Mouse (Mus musculus): ENCODE results near the gene Fam213a. TPM values are rescaled to one million over a fixed set of nuclear protein-coding genes. Genes with fewer than 3 reads are reported as not detected.

The Fam213a gene
- polyA plus RNA-seq, 1 experiment from 2014 or later, result 65.8 TPM

DNA sequence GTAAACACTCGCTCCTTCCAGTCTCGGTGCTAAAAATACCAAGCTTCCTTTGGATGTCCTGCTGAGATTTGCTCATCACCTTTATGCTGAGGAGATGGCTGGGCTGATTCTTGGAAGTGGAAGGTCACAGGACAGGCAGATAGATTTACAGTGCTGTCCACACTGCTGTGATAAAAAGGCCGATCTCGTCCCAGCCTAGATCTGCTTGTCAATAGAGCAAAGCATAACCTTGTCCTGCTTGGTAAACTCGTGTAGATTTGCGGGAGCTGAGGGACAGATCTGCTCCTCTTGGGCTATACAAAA lies 46.0 kb downstream of the Fam213a start:
- DNase-seq (ENCODE audit: low spot score) (no peak), ATAC-seq (ENCODE audit: low FRiP score) (peak; percentile 6)
- Histone ChIP-seq H3K4me3 (ENCODE audit: low read depth, low read length) (peak overlapping the region; percentile 89), H3K36me3 (ENCODE audit: control insufficient read depth, insufficient read depth, low read length) (no peaks in the 10 kb centered on the region), H3K4me2 (replicated peaks; ENCODE audit: low read depth, low read length) (peak overlapping the region; percentile 41), H3K27me3 (ENCODE audit: control insufficient read depth, insufficient read depth, low read length) (no peaks in the 10 kb centered on the region), H3K4me1 (replicated peaks; ENCODE audit: control insufficient read depth, insufficient read depth, low read length) (peaks cover 7% of the 10 kb centered on the region), H3K9ac (ENCODE audit: low read depth, low read length) (peak overlapping the region; percentile 21), H3K27ac (ENCODE audit: low read depth, low read length) (peak overlapping the region; percentile 5), H3K9me3 (ENCODE audit: control insufficient read depth, low read length) (no peaks in the 10 kb centered on the region)
- WGBS, result 3% methylated on average over 6 of the region's 6 CpGs

DNA sequence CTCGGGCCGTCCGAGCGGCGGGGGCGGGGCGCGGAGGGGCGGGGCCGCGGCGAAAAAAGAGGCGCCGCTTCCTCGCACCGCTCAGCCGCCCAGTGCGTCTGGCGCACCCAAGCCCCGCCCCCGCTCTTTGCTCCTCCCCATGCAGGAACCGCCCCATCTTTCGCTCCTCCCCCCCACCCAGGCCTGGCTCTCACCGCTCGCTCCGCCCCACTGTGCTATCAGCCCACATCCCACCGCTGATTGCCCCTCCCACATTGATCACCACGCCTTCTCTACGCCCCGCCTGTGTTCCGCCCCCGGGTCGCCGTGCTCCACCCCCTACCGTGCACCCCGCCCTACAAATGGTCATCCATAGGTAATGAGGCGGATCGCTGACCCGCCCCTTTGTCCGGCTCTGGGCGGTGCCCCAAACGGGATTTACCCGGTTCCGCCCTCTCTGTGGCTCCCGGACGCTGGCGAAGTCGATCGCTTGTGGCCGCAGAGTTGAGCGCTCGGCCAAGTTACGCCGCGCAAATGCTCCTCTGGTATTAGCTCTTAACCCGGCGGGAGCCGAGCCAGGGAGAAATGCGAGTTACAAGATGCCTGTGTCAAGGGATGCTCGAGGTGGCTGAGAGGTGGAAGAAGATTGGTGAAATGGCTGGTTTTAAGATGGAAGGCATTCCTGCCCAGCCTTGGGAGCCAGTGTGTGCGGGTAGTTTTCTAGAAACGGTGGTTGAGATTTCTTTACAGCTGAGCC lies 46.6 kb downstream of the Fam213a start:
- H3K27ac ChIP-seq (ENCODE audit: low read depth, low read length), result peak overlapping the region; percentile 89
- H3K4me3 ChIP-seq (ENCODE audit: low read depth, low read length), result peak overlapping the region; percentile 89
- peak overlapping the region; percentile 91 for H3K9ac ChIP-seq (ENCODE audit: low read depth, low read length)
- no peaks in the 10 kb centered on the region for H3K36me3 ChIP-seq (ENCODE audit: control insufficient read depth, insufficient read depth, low read length)
- WGBS, result under 1% methylated on average over 37 of the region's 62 CpGs
- ATAC-seq (ENCODE audit: low FRiP score) (peak; percentile 93), DNase-seq (ENCODE audit: low spot score) (peak; percentile 98)
- H3K9me3 ChIP-seq (ENCODE audit: control insufficient read depth, low read length), result no peaks in the 10 kb centered on the region
- H3K4me1 ChIP-seq (replicated peaks; ENCODE audit: control insufficient read depth, insufficient read depth, low read length), result peaks cover 7% of the 10 kb centered on the region
- H3K4me2 ChIP-seq (replicated peaks; ENCODE audit: low read depth, low read length), result peak overlapping the region; percentile 55
- H3K27me3 ChIP-seq (ENCODE audit: control insufficient read depth, insufficient read depth, low read length), result no peaks in the 10 kb centered on the region

DNA sequence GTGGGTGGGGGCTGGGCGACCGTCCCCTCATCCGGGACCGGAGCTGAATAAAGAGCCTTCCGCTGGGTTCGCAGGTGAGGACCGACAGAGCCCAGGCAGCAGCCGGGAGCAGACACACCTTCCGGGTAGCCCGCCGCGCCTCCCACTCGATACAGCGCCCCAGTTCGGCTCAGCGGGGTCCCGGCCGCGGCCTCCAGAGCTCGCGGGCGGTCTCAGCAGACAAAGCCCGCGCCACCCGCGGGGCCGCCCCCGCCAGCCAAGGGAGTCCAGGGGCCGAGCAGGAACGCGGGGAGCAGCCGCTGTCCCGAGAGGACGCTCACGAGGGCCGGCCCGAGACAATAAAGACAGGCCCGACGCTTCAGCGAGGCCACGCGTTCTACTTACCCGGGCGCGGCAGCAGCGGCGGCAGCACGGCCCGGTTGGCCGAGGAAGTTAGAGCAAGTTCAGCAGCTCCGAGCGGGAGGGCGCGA lies 47.2 kb downstream of the Fam213a start, which contains the start of gene Tspan14:
TSS of gene Tspan14 (minus strand) at position 416 of the 470 bp plus-strand sequence.
- DNase-seq (ENCODE audit: low spot score), result no peak
- Histone ChIP-seq H3K9me3 (ENCODE audit: control insufficient read depth, low read length) (no peaks in the 10 kb centered on the region), H3K27ac (ENCODE audit: low read depth, low read length) (peak within 1 kb of the TSS; percentile 89), H3K36me3 (ENCODE audit: control insufficient read depth, insufficient read depth, low read length) (no peaks in the 10 kb centered on the region), H3K27me3 (ENCODE audit: control insufficient read depth, insufficient read depth, low read length) (no peaks in the 10 kb centered on the region), H3K4me2 (replicated peaks; ENCODE audit: low read depth, low read length) (peak within 1 kb of the TSS; percentile 55), H3K4me3 (ENCODE audit: low read depth, low read length) (peak within 1 kb of the TSS; percentile 89), H3K9ac (ENCODE audit: low read depth, low read length) (peak within 1 kb of the TSS; percentile 91), H3K4me1 (replicated peaks; ENCODE audit: control insufficient read depth, insufficient read depth, low read length) (peaks cover 7% of the 10 kb centered on the region)
- WGBS, result under 1% methylated on average over 45 of the region's 54 CpGs
- no peak for ATAC-seq (ENCODE audit: low FRiP score)

DNA sequence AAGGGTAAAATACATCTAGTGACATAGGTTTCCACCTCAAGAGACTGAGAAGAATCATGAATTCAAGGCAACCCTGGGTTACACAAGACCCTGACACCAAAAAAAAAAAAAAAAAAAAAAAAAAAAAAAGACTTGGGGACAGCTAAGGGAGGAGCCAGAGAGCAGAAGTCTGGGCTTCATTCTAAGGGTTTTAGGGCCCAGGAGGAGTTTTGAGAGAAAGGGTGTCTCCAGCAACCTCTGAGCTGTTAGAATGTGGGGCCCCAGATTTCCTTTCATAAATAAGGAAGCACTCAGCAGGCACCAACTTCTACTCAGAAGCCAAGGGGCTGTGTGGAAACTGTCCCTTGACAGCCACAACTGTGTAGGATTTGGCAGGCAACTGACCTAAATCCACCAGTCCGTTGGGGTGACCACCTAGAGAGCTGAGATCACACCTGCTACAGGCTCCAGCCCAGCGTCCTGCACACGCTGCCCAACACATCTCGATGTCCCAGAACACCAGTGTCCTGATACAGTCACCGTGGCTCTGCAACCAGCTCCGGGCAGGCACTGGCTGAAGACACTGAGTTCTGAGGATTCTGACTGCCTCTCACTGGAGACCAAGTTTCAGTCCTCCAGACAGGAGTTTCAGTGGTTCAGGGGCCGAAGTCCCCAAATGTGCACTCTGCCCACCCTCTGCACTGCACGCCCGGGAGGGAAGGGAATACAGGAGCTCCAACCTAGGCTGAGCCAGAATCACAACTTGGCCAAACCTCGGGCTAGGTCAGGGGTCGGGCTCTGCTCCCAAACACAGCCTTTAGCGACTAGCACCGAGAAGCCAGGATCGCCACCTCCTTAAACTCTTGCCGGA lies 47.9 kb downstream of the Fam213a start:
- H3K4me2 ChIP-seq (replicated peaks; ENCODE audit: low read depth, low read length), result peak overlapping the region; percentile 55
- DNase-seq (ENCODE audit: low spot score) (no peak), ATAC-seq (ENCODE audit: low FRiP score) (peak; percentile 2)
- WGBS, result under 1% methylated on average over 15 of the region's 15 CpGs
- no peaks in the 10 kb centered on the region for H3K27me3 ChIP-seq (ENCODE audit: control insufficient read depth, insufficient read depth, low read length)
- H3K9me3 ChIP-seq (ENCODE audit: control insufficient read depth, low read length), result no peaks in the 10 kb centered on the region
- H3K9ac ChIP-seq (ENCODE audit: low read depth, low read length), result peak overlapping the region; percentile 91
- peak overlapping the region; percentile 89 for H3K27ac ChIP-seq (ENCODE audit: low read depth, low read length)
- peak overlapping the region; percentile 89 for H3K4me3 ChIP-seq (ENCODE audit: low read depth, low read length)
- peaks cover 7% of the 10 kb centered on the region for H3K4me1 ChIP-seq (replicated peaks; ENCODE audit: control insufficient read depth, insufficient read depth, low read length)
- H3K36me3 ChIP-seq (ENCODE audit: control insufficient read depth, insufficient read depth, low read length), result no peaks in the 10 kb centered on the region

- H3K4me1 ChIP-seq (replicated peaks; ENCODE audit: control insufficient read depth, insufficient read depth, low read length), result peaks cover 7% of the 10 kb centered on the region
- H3K27ac ChIP-seq (ENCODE audit: low read depth, low read length), result no peak overlapping the region
- H3K9me3 ChIP-seq (ENCODE audit: control insufficient read depth, low read length), result no peaks in the 10 kb centered on the region
- H3K4me3 ChIP-seq (ENCODE audit: low read depth, low read length), result peak overlapping the region; percentile 89
- no peak for DNase-seq (ENCODE audit: low spot score)
- no peak for ATAC-seq (ENCODE audit: low FRiP score)
- H3K9ac ChIP-seq (ENCODE audit: low read depth, low read length), result peak overlapping the region; percentile 91
- H3K36me3 ChIP-seq (ENCODE audit: control insufficient read depth, insufficient read depth, low read length), result no peaks in the 10 kb centered on the region
- no peaks in the 10 kb centered on the region for H3K27me3 ChIP-seq (ENCODE audit: control insufficient read depth, insufficient read depth, low read length)
- peak overlapping the region; percentile 55 for H3K4me2 ChIP-seq (replicated peaks; ENCODE audit: low read depth, low read length)
These were observed 48.7 kb downstream of the Fam213a start for GRCm38 (mm10) chr14:40964881-40965280.

DNA sequence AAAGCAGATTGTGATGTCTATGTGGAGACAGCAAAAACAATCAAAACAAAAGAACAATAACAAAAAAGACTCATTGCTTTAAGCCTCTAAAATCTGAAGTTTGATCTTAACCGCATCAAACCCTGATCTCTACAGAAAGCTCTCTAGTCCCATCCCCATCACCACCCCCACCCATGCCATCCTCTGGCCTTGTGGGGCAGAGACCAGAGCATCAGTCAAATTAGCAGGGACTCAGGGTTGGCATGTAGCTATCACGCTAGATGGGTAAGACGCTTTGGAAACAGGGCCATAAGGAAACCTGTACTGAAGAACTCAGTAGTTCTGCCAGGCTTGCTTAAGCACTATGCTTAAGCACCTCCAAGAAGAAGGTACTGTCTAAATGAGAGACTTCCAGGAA lies 49.4 kb downstream of the Fam213a start:
- WGBS, result 92% methylated on average over 3 of the region's 3 CpGs
- no peak overlapping the region for H3K9ac ChIP-seq (ENCODE audit: low read depth, low read length)
- no peaks in the 10 kb centered on the region for H3K27me3 ChIP-seq (ENCODE audit: control insufficient read depth, insufficient read depth, low read length)
- DNase-seq (ENCODE audit: low spot score) (no peak), ATAC-seq (ENCODE audit: low FRiP score) (no peak)
- no peaks in the 10 kb centered on the region for H3K36me3 ChIP-seq (ENCODE audit: control insufficient read depth, insufficient read depth, low read length)
- peaks cover 11% of the 10 kb centered on the region for H3K4me1 ChIP-seq (replicated peaks; ENCODE audit: control insufficient read depth, insufficient read depth, low read length)
- H3K4me3 ChIP-seq (ENCODE audit: low read depth, low read length), result no peak overlapping the region
- H3K9me3 ChIP-seq (ENCODE audit: control insufficient read depth, low read length), result no peaks in the 10 kb centered on the region
- H3K4me2 ChIP-seq (replicated peaks; ENCODE audit: low read depth, low read length), result no peak overlapping the region
- H3K27ac ChIP-seq (ENCODE audit: low read depth, low read length), result no peak overlapping the region

DNA sequence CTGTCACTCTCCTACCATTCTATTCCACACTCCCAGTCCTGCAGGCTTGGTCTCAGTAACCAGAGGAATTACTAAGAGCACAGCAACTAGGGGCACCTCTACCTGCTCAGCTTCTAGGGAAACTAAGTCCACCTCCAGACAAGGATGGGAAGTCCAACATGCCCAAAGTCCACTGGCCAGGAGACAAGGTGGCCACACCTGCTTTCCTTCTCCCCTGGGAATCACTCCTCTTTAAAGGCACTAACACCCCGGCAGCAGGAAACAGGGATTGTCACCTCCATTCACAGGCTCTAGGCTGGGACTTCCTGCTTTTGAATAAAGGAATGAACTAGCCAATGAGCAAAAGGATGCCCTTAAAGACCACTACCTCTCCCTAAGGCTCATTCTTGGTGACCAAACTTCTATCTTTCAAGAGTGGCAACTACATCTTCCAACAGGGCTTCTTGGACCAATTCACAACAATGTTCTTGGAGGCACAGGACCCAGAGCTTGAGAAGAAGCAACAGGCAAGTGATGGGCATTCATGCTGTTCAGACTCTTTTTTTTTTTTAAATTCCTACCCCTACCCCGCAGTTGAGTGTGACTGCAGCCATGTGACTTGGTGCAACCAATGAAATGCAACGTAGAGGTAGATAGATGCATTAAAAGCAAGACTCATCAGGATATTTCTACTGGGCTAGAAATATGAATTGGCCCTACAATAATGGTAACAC lies 49.9 kb downstream of the Fam213a start:
- Histone ChIP-seq H3K4me2 (replicated peaks; ENCODE audit: low read depth, low read length) (no peak overlapping the region), H3K27ac (ENCODE audit: low read depth, low read length) (no peak overlapping the region), H3K4me3 (ENCODE audit: low read depth, low read length) (no peak overlapping the region), H3K9ac (ENCODE audit: low read depth, low read length) (no peak overlapping the region), H3K9me3 (ENCODE audit: control insufficient read depth, low read length) (no peaks in the 10 kb centered on the region), H3K27me3 (ENCODE audit: control insufficient read depth, insufficient read depth, low read length) (no peaks in the 10 kb centered on the region), H3K4me1 (replicated peaks; ENCODE audit: control insufficient read depth, insufficient read depth, low read length) (peaks cover 15% of the 10 kb centered on the region), H3K36me3 (ENCODE audit: control insufficient read depth, insufficient read depth, low read length) (no peaks in the 10 kb centered on the region)
- no peak for DNase-seq (ENCODE audit: low spot score)
- 73% methylated on average over 3 of the region's 3 CpGs for WGBS
- ATAC-seq (ENCODE audit: low FRiP score), result no peak

- Histone ChIP-seq H3K4me3 (ENCODE audit: low read depth, low read length) (no peak overlapping the region), H3K4me1 (replicated peaks; ENCODE audit: control insufficient read depth, insufficient read depth, low read length) (peaks cover 25% of the 10 kb centered on the region), H3K36me3 (ENCODE audit: control insufficient read depth, insufficient read depth, low read length) (no peaks in the 10 kb centered on the region), H3K27me3 (ENCODE audit: control insufficient read depth, insufficient read depth, low read length) (no peaks in the 10 kb centered on the region), H3K9ac (ENCODE audit: low read depth, low read length) (no peak overlapping the region), H3K9me3 (ENCODE audit: control insufficient read depth, low read length) (no peaks in the 10 kb centered on the region), H3K4me2 (replicated peaks; ENCODE audit: low read depth, low read length) (no peak overlapping the region), H3K27ac (ENCODE audit: low read depth, low read length) (peak overlapping the region; percentile 0; the same call in 1 of the 2 replicates)
- 68% methylated on average over 11 of the region's 11 CpGs for WGBS
- ATAC-seq (ENCODE audit: low FRiP score), result no peak
- no peak for DNase-seq (ENCODE audit: low spot score)
These were observed 51.0 kb downstream of the Fam213a start for GRCm38 (mm10) chr14:40962365-40963290.

All from hindbrain, embryonic 11.5 days (tissue).